Mouse (Mus musculus) E14TG2a.4 (cell line): ENCODE data around the gene Auts2.

ENCODE experiments used
- CTCF ChIP-seq: conservative IDR thresholded peaks from 2 replicates; pipeline ENCODE4 v1.5.1; 2014; ENCODE audit warnings: low read length
- NANOG ChIP-seq: IDR thresholded peaks from 2 replicates; pipeline ENCODE4 v1.6.1; 2014; ENCODE audit warnings: borderline replicate concordance, low read length, mixed read lengths

DNA sequence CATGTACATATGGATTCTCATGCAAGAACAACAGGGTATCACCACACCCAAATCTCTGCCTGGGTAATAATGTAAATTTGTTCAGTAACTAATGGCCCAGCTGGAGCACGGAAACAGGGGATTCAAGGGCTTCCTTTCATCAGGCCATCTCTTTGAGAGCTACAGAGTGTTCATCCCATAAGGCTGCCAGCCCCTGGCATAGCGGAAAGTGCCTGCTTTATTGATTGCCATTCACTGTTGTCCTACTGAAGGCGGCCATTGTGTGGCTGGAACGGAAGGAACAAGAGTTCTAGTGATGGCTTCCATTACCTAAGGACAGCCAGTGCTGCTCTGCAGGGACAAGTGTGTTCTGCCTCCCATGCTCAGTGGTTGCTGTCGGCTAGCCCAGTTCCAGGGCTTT is 865.6 kb downstream of the Auts2 start:
- TF ChIP-seq CTCF (no peak), NANOG (no peak)
